9 mouse cellular contexts compared by ENCODE assay signal in genomic region chr9:50849249-50849648, GRCm38 (mm10). TPM values are rescaled to one million over a fixed set of nuclear protein-coding genes. Genes with fewer than 3 reads are reported as not detected.
DNase-seq lines count a peak whose midpoint lies in the region; ATAC-seq and TF ChIP-seq lines count a peak whose summit lies in the region.
"Had no signal": no experiment of that assay in that cellular context is flagged by ENCODE, and none has a peak within 500 bp of the region (broad histone marks: within the 10 kb centered on the region; RNA-seq: fewer than 3 reads in every experiment).

No protein-coding gene starts in this region.

- H3K9ac ChIP-seq in CH12.LX (ENCODE audit: insufficient read depth, low read depth), result peak overlapping the region; percentile 35; the same call in 1 of the 2 replicates
- H3K9ac ChIP-seq in forebrain, embryonic 12.5 days, result no peak overlapping the region
- 0 out of 2 replicates have a peak overlapping the region, but pooled peaks have one; percentile 9 for H3K9ac ChIP-seq in liver, embryonic 15.5 days
- H3K9ac ChIP-seq in neural tube, embryonic 15.5 days (replicated peaks), result no peak overlapping the region

- H3K4me2 ChIP-seq in CH12.LX (ENCODE audit: insufficient read depth, low read depth, poor library complexity, severe bottlenecking), result 0 out of 2 replicates have a peak overlapping the region, but pooled peaks have one; percentile 41
- no peak overlapping the region for H3K4me2 ChIP-seq in forebrain, embryonic 12.5 days
- no peak overlapping the region for H3K4me2 ChIP-seq in liver, embryonic 15.5 days
- H3K4me2 ChIP-seq in neural tube, embryonic 15.5 days, result no peak overlapping the region

- in situ Hi-C loops in CH12.LX (cut with MboI; ENCODE audit: low pct_ligation_motif_present, low pct_unique_long_range_greater_than_20kb, low sequenced_read_pairs), result loop anchor here (25.0 kb wide), 1 partner anchor 288 kb away; no protein-coding TSS in a partner anchor

- DNase-seq in CH12.LX (ENCODE audit: extremely low read depth), result peak; percentile 78
- DNase-seq in c-Kit-positive CD71-positive TER-119-negative erythroid progenitor cells, embryonic 14.5 days (ENCODE audit: low read depth), result peak; percentile 75
- DNase-seq in heart, postnatal 10 days, result peak; percentile 90 to 96
- DNase-seq in kidney, postnatal 4 days, result peak; percentile 95 to 97
- peak; percentile 57 to 65 for DNase-seq in thymus, adult 18-20 months

- peaks cover 0 to 10% of the 10 kb centered on the region in 2 experiments for H3K36me3 ChIP-seq in CH12.LX (replicated peaks in 1 of 2; ENCODE audit: control insufficient read depth in 1 of 2, insufficient read depth in 1 of 2, low read length in 1 of 2)
- peaks cover 7% of the 10 kb centered on the region; the same call in 1 of the 2 replicates for H3K36me3 ChIP-seq in forebrain, embryonic 12.5 days (replicated peaks)
- H3K36me3 ChIP-seq in liver, embryonic 15.5 days (replicated peaks), result no peaks in the 10 kb centered on the region
- no peaks in the 10 kb centered on the region; the same call in 1 of the 2 replicates for H3K36me3 ChIP-seq in neural tube, embryonic 15.5 days

- dilution Hi-C loops in CH12.LX (cut with MboI; ENCODE audit: extremely low pct_ligation_motif_present, extremely low pct_unique_long_range_greater_than_20kb, low sequenced_read_pairs), result no loop called here

- no peaks in the 10 kb centered on the region for H3K27me3 ChIP-seq in CH12.LX (replicated peaks)
- 0 out of 2 replicates have a peak, but pooled peaks cover 7% of the 10 kb centered on the region for H3K27me3 ChIP-seq in forebrain, embryonic 12.5 days
- H3K27me3 ChIP-seq in liver, embryonic 15.5 days, result no peaks in the 10 kb centered on the region
- no peaks in the 10 kb centered on the region for H3K27me3 ChIP-seq in neural tube, embryonic 15.5 days (replicated peaks)

- H3K9me3 ChIP-seq in CH12.LX (replicated peaks; ENCODE audit: low read length), result no peaks in the 10 kb centered on the region
- no peaks in the 10 kb centered on the region for H3K9me3 ChIP-seq in forebrain, embryonic 12.5 days
- H3K9me3 ChIP-seq in liver, embryonic 15.5 days (replicated peaks), result no peaks in the 10 kb centered on the region
- no peaks in the 10 kb centered on the region for H3K9me3 ChIP-seq in neural tube, embryonic 15.5 days (replicated peaks)

- TF ChIP-seq RAD21 in CH12.LX (IDR thresholded peaks at IDR 0.05; ENCODE audit: low read depth, low read length), result peak; percentile 94

- H3K27ac ChIP-seq in CH12.LX (ENCODE audit: insufficient read depth, low read depth), result no peak overlapping the region
- H3K27ac ChIP-seq in forebrain, embryonic 12.5 days, result no peak overlapping the region
- H3K27ac ChIP-seq in liver, embryonic 15.5 days (replicated peaks), result peak overlapping the region; percentile 65
- H3K27ac ChIP-seq in neural tube, embryonic 15.5 days (replicated peaks), result no peak overlapping the region

- no peak for TF ChIP-seq POLR2A in CH12.LX (IDR thresholded peaks at IDR 0.05; ENCODE audit: low read depth, low read length)

- 23% methylated on average over 8 of the region's 8 CpGs for WGBS in forebrain, embryonic 12.5 days
- 22% methylated on average over 8 of the region's 8 CpGs for WGBS in liver, embryonic 15.5 days (ENCODE audit: insufficient replicate concordance)
- WGBS in neural tube, embryonic 15.5 days, result 24% methylated on average over 8 of the region's 8 CpGs

- TF ChIP-seq CTCF in CH12.LX (conservative IDR thresholded peaks at IDR 0.05 in 1 of 2, IDR thresholded peaks at IDR 0.05 in 1 of 2; ENCODE audit: low read depth in 2 of 2, low read length in 2 of 2), result peak; percentile 89 to 95

- H3K79me2 ChIP-seq in CH12.LX (replicated peaks; ENCODE audit: control insufficient read depth, extremely low read depth, insufficient read depth, poor library complexity, severe bottlenecking), result no peaks in the 10 kb centered on the region

- TF ChIP-seq EP300 in CH12.LX (IDR thresholded peaks at IDR 0.05; ENCODE audit: low read length), result no peak

- H3K4me3 ChIP-seq in CH12.LX (replicated peaks in 1 of 3; ENCODE audit: low read depth in 2 of 3, low read length in 2 of 3, poor library complexity in 1 of 3), result no peak overlapping the region
- no peak overlapping the region for H3K4me3 ChIP-seq in forebrain, embryonic 12.5 days (replicated peaks)
- H3K4me3 ChIP-seq in liver, embryonic 15.5 days (replicated peaks), result no peak overlapping the region
- no peak overlapping the region for H3K4me3 ChIP-seq in neural tube, embryonic 15.5 days (replicated peaks)
- H3K4me3 ChIP-seq: erythroblast, embryonic 14.5 days had no signal

- peak; percentile 76 for ATAC-seq in forebrain, embryonic 12.5 days (ENCODE audit: low FRiP score)
- ATAC-seq in liver, embryonic 15.5 days (ENCODE audit: insufficient read depth), result peak; percentile 62
- peak; percentile 77 for ATAC-seq in neural tube, embryonic 15.5 days (ENCODE audit: low FRiP score)

- intact Hi-C loops in heart, postnatal 10 days (cut with DNase I), result loop anchor here (1.0 kb wide), 3 partner anchors 160 to 303 kb away; partner anchors contain the start of gene Sik2

- H3K4me1 ChIP-seq in CH12.LX (ENCODE audit: control insufficient read depth in 1 of 2, insufficient read depth in 2 of 2), result peaks cover 29 to 30% of the 10 kb centered on the region in 2 experiments
- H3K4me1 ChIP-seq in forebrain, embryonic 12.5 days, result peaks cover 13% of the 10 kb centered on the region
- H3K4me1 ChIP-seq in liver, embryonic 15.5 days (replicated peaks), result peaks cover 71% of the 10 kb centered on the region
- H3K4me1 ChIP-seq in neural tube, embryonic 15.5 days, result peaks cover 3% of the 10 kb centered on the region; the same call in 1 of the 2 replicates

TF ChIP-seq in CH12.LX, 34 proteins besides CTCF, POLR2A, EP300 and RAD21:
- TF ChIP-seq ELF1 (IDR thresholded peaks at IDR 0.05; ENCODE audit: low read depth, low read length), result peak; percentile 13; the same call in 1 of the 2 replicates
- no peak for TF ChIP-seq TBP (conservative IDR thresholded peaks at IDR 0.05; ENCODE audit: low read depth, low read length)
- TF ChIP-seq IRF4 (IDR thresholded peaks at IDR 0.05; ENCODE audit: low read depth, low read length), result peak; percentile 42; the same call in 1 of the 2 replicates
- TF ChIP-seq GABPA (IDR thresholded peaks at IDR 0.05; ENCODE audit: insufficient replicate concordance, low read depth, low read length), result no peak
- peak; percentile 54; the same call in 1 of the 2 replicates for TF ChIP-seq MYC (IDR thresholded peaks at IDR 0.05; ENCODE audit: low read depth, low read length)
- TF ChIP-seq NELFE (IDR thresholded peaks at IDR 0.05; ENCODE audit: low read depth, low read length), result no peak; the same call in 1 of the 2 replicates
- no peak for TF ChIP-seq KAT2A (IDR thresholded peaks at IDR 0.05; ENCODE audit: insufficient replicate concordance, low read length)
- TF ChIP-seq HCFC1 (IDR thresholded peaks at IDR 0.05; ENCODE audit: low read depth, low read length), result no peak
- TF ChIP-seq MEF2A (IDR thresholded peaks at IDR 0.05; ENCODE audit: borderline replicate concordance, low read depth, low read length), result no peak
- no peak for TF ChIP-seq MAFK (IDR thresholded peaks at IDR 0.05; ENCODE audit: insufficient replicate concordance, low read length)
- no peak for TF ChIP-seq MAZ (IDR thresholded peaks at IDR 0.05; ENCODE audit: low read depth, low read length)
- no peak for TF ChIP-seq MAX (IDR thresholded peaks at IDR 0.05; ENCODE audit: low read length)
- TF ChIP-seq MXI1 (IDR thresholded peaks at IDR 0.05; ENCODE audit: low read depth, low read length), result no peak
- no peak for TF ChIP-seq PAX5 (IDR thresholded peaks at IDR 0.05; ENCODE audit: low read length)
- TF ChIP-seq ZMIZ1 (IDR thresholded peaks at IDR 0.05; ENCODE audit: low read depth, low read length), result no peak
- no peak for TF ChIP-seq ETS1 (conservative IDR thresholded peaks at IDR 0.05; ENCODE audit: low read depth, low read length)
- TF ChIP-seq JUND (conservative IDR thresholded peaks at IDR 0.05; ENCODE audit: low read depth, low read length), result no peak
- TF ChIP-seq ZKSCAN1 (IDR thresholded peaks at IDR 0.05; ENCODE audit: borderline replicate concordance, low read depth, low read length), result no peak
- no peak for TF ChIP-seq USF1 (IDR thresholded peaks at IDR 0.05; ENCODE audit: low read depth, low read length)
- TF ChIP-seq USF2 (conservative IDR thresholded peaks at IDR 0.05; ENCODE audit: low read depth, low read length), result no peak
- peak; percentile 70 for TF ChIP-seq ZC3H11A (IDR thresholded peaks at IDR 0.05; ENCODE audit: low read depth, low read length)
- TF ChIP-seq BHLHE40 (IDR thresholded peaks at IDR 0.05; ENCODE audit: low read depth, low read length), result no peak
- no peak for TF ChIP-seq NRF1 (IDR thresholded peaks at IDR 0.05; ENCODE audit: low read depth, low read length)
- no peak for TF ChIP-seq POLR2AphosphoS2 (IDR thresholded peaks at IDR 0.05; ENCODE audit: low read depth, low read length)
- TF ChIP-seq RCOR1 (conservative IDR thresholded peaks at IDR 0.05; ENCODE audit: low read depth, low read length), result no peak
- TF ChIP-seq CHD2 (IDR thresholded peaks at IDR 0.05; ENCODE audit: low read length), result no peak
- TF ChIP-seq SIN3A (IDR thresholded peaks at IDR 0.05; ENCODE audit: low read length), result no peak
- TF ChIP-seq E2F4 (IDR thresholded peaks at IDR 0.05; ENCODE audit: insufficient replicate concordance, low read depth, low read length), result no peak
- no peak for TF ChIP-seq ZNF384 (IDR thresholded peaks at IDR 0.05; ENCODE audit: low read depth, low read length)
- TF ChIP-seq JUN (IDR thresholded peaks at IDR 0.05; ENCODE audit: insufficient read depth, low read depth, low read length), result 0 out of 2 replicates have a peak, but pooled peaks have one; percentile 4
- no peak for TF ChIP-seq TCF12 (IDR thresholded peaks at IDR 0.05; ENCODE audit: low read depth, low read length)
- no peak for TF ChIP-seq UBTF (IDR thresholded peaks at IDR 0.05; ENCODE audit: low read depth, low read length)
- peak; percentile 93 for TF ChIP-seq SMC3 (IDR thresholded peaks at IDR 0.05; ENCODE audit: low read depth, low read length)
- TF ChIP-seq CHD1 (IDR thresholded peaks at IDR 0.05; ENCODE audit: low read depth, low read length), result no peak

RNA-seq across cellular contexts. Expression of gene Ppp2r1b, which starts 4.1 kb away (rescaled TPM):
- total RNA-seq in CH12.LX (2012; rRNA removed) (42.1 and 54.9 TPM in 2 replicates), CH12.LX (2014; rRNA removed) (39.3 and 39.6 TPM in 2 replicates)
- 63.6 and 66.6 TPM in 2 replicates for polyA plus RNA-seq in CH12.LX (2012; ENCODE audit: insufficient read length, low read depth)
- polyA plus RNA-seq in forebrain, embryonic 12.5 days (2016; fragmentation: Nextera tagmentation; extraction: Ambion mirVana), result 109 and 112 TPM in 2 replicates
- 10 to 100 TPM; 14.7 to 16.4 TPM for total RNA-seq in heart, postnatal 10 days (2021)
- 68.8 and 70.2 TPM in 2 replicates for polyA plus RNA-seq in liver, embryonic 15.5 days (2015; fragmentation: Nextera tagmentation; extraction: Ambion mirVana)
- 43.8 and 50.8 TPM in 2 replicates for polyA plus RNA-seq in neural tube, embryonic 15.5 days (2015; fragmentation: Nextera tagmentation; extraction: Ambion mirVana)

Comparison
In these comparisons a context has a peak if more than half of its experiments do, and no peak if none do; other contexts are left out.
1. H3K9ac ChIP-seq: peak in CH12.LX (single experiment) and liver, embryonic 15.5 days (single experiment); none in forebrain, embryonic 12.5 days (single experiment) and neural tube, embryonic 15.5 days (single experiment).
2. Peak in every context shown above with its lines, with median percentiles within 50 percentile points of each other: DNase-seq and ATAC-seq.